Mouse (Mus musculus): ENCODE data around the gene Xrcc6. TPM values are rescaled to one million over a fixed set of nuclear protein-coding genes. Genes with fewer than 3 reads are reported as not detected.

The Xrcc6 gene
- total and polyA plus RNA-seq, 2 experiments = 8.5 to 18.2 TPM

DNA sequence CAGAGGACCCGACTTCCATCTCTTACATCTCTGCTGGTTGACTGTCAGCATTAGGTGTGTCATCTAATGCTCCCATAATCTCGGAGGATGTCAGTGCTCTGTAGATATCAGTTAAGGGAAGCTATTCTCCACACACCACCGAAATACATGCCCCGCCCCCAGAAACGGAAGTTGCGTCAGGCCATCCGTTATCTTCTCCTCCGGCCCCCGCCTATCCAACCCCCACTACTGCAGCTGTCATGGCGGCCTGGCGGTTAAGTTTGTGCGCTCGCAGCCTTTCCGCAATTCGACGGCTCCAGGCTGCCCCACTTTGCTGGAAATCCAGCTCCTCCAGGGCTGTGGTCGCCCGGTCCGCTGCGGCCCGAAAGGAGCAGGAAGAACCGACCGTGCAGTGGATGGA is 7.3 kb upstream of the Xrcc6 start, which contains the start of gene 1700029P11Rik:
TSS of gene 1700029P11Rik (plus strand) at position 220 of the 400 bp plus-strand sequence.
- DNase-seq (ENCODE audit: extremely low read depth, low read depth, low spot score) = no peak
- Histone ChIP-seq H3K27ac (replicated peaks; ENCODE audit: insufficient read depth, low read depth, low read length) (no peak within 1 kb of the TSS), H3K27me3 (ENCODE audit: control insufficient read depth, insufficient read depth, low read length) (no peaks in the 10 kb centered on the region), H3K4me1 (ENCODE audit: control insufficient read depth, insufficient read depth, low read length) (no peaks in the 10 kb centered on the region), H3K36me3 (ENCODE audit: control insufficient read depth, insufficient read depth, low read length) (no peaks in the 10 kb centered on the region), H3K9ac (ENCODE audit: low read depth, low read length) (no peak within 1 kb of the TSS), H3K79me2 (ENCODE audit: control insufficient read depth, insufficient read depth, low read length) (no peaks in the 10 kb centered on the region), H3K4me3 (ENCODE audit: insufficient read depth, low read depth, low read length) (no peak within 1 kb of the TSS)
- WGBS = 92% methylated on average over 23 of the region's 23 CpGs
- TF ChIP-seq POLR2A (IDR thresholded peaks at IDR 0.05; ENCODE audit: extremely low read depth, insufficient read depth, low read length) (no peak), CTCF (IDR thresholded peaks at IDR 0.05; ENCODE audit: low read depth, low read length) (no peak)

DNA sequence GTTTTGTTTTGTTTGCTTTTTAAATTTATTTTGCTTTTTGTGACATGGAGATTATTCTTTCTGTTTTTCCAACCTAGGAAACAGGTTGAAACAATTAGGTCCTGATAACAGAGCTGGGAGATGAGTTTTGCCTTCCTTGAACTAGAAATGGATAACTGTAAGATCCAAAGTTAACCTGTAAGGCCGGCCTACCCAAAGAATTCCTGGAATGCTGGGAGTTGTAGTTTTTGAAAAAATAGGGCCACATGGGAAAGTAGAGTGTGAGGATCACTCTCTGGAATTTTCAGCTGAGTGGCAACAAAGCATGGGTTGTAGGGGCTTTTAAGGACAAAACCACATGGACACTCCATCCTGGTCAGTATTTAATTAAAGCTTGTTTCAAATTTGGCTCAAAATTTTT is 5.5 kb upstream of the Xrcc6 start:
- no peak for DNase-seq (ENCODE audit: extremely low read depth, low read depth, low spot score)
- TF ChIP-seq CTCF (IDR thresholded peaks at IDR 0.05; ENCODE audit: low read depth, low read length) = no peak
- TF ChIP-seq POLR2A (IDR thresholded peaks at IDR 0.05; ENCODE audit: extremely low read depth, insufficient read depth, low read length) = no peak
- no peaks in the 10 kb centered on the region for H3K4me1 ChIP-seq (ENCODE audit: control insufficient read depth, insufficient read depth, low read length)
- H3K4me3 ChIP-seq (ENCODE audit: insufficient read depth, low read depth, low read length) = no peak overlapping the region
- no peaks in the 10 kb centered on the region for H3K79me2 ChIP-seq (ENCODE audit: control insufficient read depth, insufficient read depth, low read length)
- H3K9ac ChIP-seq (ENCODE audit: low read depth, low read length) = no peak overlapping the region
- H3K36me3 ChIP-seq (ENCODE audit: control insufficient read depth, insufficient read depth, low read length) = no peaks in the 10 kb centered on the region
- H3K27ac ChIP-seq (replicated peaks; ENCODE audit: insufficient read depth, low read depth, low read length) = no peak overlapping the region
- no peaks in the 10 kb centered on the region for H3K27me3 ChIP-seq (ENCODE audit: control insufficient read depth, insufficient read depth, low read length)
- 72% methylated on average over 1 of the region's 1 CpGs for WGBS

DNA sequence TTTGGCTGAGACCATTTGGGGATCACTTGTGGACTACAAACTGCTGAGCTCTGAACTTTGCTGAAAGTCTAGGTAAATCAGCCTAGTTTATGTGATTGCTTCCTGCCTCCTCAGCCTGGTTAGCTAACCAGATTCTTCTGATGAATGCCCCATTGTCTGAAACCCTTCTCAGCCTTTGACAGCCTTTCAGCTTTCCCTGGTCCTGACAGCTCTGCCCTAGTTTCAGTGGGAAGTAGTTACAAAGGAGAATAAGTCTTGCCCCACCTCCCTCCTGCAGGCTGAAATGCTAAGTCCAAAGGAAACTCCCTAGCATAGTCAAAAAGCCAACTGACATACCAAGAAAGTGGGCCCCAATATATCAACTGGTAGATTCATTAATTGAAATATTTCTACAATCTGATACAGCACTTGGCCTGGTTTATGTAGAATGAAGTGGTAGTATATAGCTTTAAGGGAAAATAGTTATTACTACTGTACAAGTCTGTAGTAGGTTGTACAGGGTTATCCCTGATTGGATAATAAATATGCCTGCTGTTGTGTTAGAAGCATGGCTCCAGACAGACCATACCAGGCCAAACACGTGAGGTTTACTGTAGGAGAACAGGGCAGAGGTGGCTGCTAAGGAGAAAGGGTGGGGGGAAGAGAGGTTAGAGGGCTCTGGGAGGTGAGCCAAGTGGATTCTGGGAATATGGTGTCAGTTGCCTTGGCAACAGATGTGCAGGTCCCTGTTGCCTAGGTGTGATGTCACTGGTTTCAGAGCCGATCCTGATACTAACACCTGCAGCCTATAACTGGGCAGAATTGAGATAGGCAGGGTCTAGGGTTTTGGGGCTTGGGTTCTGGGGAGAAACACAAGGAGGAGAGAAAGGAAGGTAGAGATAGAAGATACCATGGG is 2.1 kb upstream of the Xrcc6 start:
- H3K9ac ChIP-seq (ENCODE audit: low read depth, low read length) = no peak overlapping the region
- H3K27ac ChIP-seq (replicated peaks; ENCODE audit: insufficient read depth, low read depth, low read length) = no peak overlapping the region
- no peak for DNase-seq (ENCODE audit: extremely low read depth, low read depth, low spot score)

DNA sequence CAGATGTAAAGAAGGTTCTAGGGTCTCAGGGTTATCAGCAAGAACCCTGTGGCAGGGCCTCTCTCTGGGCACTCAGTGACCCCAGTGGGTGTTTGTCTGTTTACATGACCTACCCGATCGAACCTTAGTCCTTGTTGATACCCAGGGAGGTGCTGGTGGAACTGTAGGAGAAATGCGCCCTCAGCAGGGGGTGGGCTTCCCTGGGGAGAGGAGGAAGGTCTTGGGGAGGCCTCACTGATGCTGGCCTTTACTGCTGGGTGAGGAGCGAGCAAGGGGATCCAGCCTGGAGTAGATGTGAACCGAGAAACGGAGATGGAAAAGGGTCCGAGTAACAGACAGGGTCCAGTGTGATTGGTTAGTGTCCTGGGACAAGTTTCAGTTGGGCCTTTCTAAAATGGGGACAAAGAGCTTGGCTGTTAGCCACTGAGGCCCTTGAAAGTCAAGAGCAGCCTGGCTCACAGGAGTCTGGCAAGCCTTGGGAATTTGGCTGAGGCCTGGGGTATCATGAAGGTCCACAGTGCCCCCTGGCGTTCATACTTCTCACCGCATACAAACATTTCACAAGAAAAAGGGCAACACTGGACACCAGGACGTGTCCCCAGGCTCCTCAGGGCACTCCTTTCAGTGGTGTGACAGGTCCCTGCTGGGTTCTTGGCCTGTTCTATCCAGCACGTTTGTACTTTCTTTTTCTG is 1.9 kb downstream of the Xrcc6 start:
- 29% methylated on average over 11 of the region's 11 CpGs for WGBS
- H3K27me3 ChIP-seq (ENCODE audit: control insufficient read depth, insufficient read depth, low read length) = no peaks in the 10 kb centered on the region
- peak; percentile 84 for DNase-seq (ENCODE audit: extremely low read depth, low read depth, low spot score)
- H3K4me3 ChIP-seq (ENCODE audit: insufficient read depth, low read depth, low read length) = no peak overlapping the region
- no peak overlapping the region for H3K9ac ChIP-seq (ENCODE audit: low read depth, low read length)
- H3K79me2 ChIP-seq (ENCODE audit: control insufficient read depth, insufficient read depth, low read length) = no peaks in the 10 kb centered on the region
- peaks cover 9% of the 10 kb centered on the region for H3K36me3 ChIP-seq (ENCODE audit: control insufficient read depth, insufficient read depth, low read length)
- TF ChIP-seq CTCF (IDR thresholded peaks at IDR 0.05; ENCODE audit: low read depth, low read length) (peak; percentile 89), POLR2A (IDR thresholded peaks at IDR 0.05; ENCODE audit: extremely low read depth, insufficient read depth, low read length) (no peak)
- no peak overlapping the region for H3K27ac ChIP-seq (replicated peaks; ENCODE audit: insufficient read depth, low read depth, low read length)
- H3K4me1 ChIP-seq (ENCODE audit: control insufficient read depth, insufficient read depth, low read length) = peaks cover 4% of the 10 kb centered on the region; the same call in 1 of the 2 replicates

More for the DNA sequence above, 2.1 kb upstream of the Xrcc6 start:
- Histone ChIP-seq H3K36me3 (ENCODE audit: control insufficient read depth, insufficient read depth, low read length) (no peaks in the 10 kb centered on the region), H3K4me1 (ENCODE audit: control insufficient read depth, insufficient read depth, low read length) (peaks cover 4% of the 10 kb centered on the region; the same call in 1 of the 2 replicates), H3K79me2 (ENCODE audit: control insufficient read depth, insufficient read depth, low read length) (no peaks in the 10 kb centered on the region), H3K4me3 (ENCODE audit: insufficient read depth, low read depth, low read length) (no peak overlapping the region), H3K27me3 (ENCODE audit: control insufficient read depth, insufficient read depth, low read length) (no peaks in the 10 kb centered on the region)
- WGBS = 61% methylated on average over 2 of the region's 2 CpGs
- TF ChIP-seq POLR2A (IDR thresholded peaks at IDR 0.05; ENCODE audit: extremely low read depth, insufficient read depth, low read length) (no peak), CTCF (IDR thresholded peaks at IDR 0.05; ENCODE audit: low read depth, low read length) (no peak)

DNA sequence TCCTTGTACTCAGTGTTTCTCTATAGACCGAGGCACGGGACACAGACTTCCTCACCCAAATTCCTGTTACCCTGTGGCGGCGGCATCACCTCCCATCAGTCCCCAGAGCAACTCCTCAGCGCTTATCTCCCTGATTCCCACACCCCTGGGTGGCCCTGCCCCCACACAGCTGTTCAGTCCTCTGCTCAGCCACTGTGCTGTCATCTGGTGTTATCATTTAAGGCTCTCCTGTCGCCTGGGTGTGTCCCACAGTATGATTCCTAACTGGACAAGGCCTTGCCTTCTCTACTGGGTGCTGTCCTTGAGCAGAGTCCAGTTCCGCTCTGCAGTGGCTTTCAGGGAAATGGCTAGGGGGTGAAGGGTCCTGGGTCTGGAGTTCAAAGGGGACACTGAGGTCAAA is 2.9 kb downstream of the Xrcc6 start:
- peak; percentile 30 for DNase-seq (ENCODE audit: extremely low read depth, low read depth, low spot score)
- no peak overlapping the region for H3K9ac ChIP-seq (ENCODE audit: low read depth, low read length)
- WGBS = 66% methylated on average over 7 of the region's 7 CpGs

More for the DNA sequence above, 2.9 kb downstream of the Xrcc6 start:
- H3K27ac ChIP-seq (replicated peaks; ENCODE audit: insufficient read depth, low read depth, low read length) = no peak overlapping the region
- H3K36me3 ChIP-seq (ENCODE audit: control insufficient read depth, insufficient read depth, low read length) = peaks cover 12% of the 10 kb centered on the region
- H3K27me3 ChIP-seq (ENCODE audit: control insufficient read depth, insufficient read depth, low read length) = no peaks in the 10 kb centered on the region
- no peaks in the 10 kb centered on the region for H3K79me2 ChIP-seq (ENCODE audit: control insufficient read depth, insufficient read depth, low read length)
- no peak for TF ChIP-seq POLR2A (IDR thresholded peaks at IDR 0.05; ENCODE audit: extremely low read depth, insufficient read depth, low read length)
- no peak overlapping the region for H3K4me3 ChIP-seq (ENCODE audit: insufficient read depth, low read depth, low read length)
- peaks cover 4% of the 10 kb centered on the region; the same call in 1 of the 2 replicates for H3K4me1 ChIP-seq (ENCODE audit: control insufficient read depth, insufficient read depth, low read length)
